Comparison of ENCODE assay signal across 9 mouse cellular contexts in genomic region chr5:122291149-122291548, GRCm38 (mm10). TPM values are rescaled to one million over a fixed set of nuclear protein-coding genes. Genes with fewer than 3 reads are reported as not detected.
DNase-seq lines count a peak whose midpoint lies in the region; ATAC-seq and TF ChIP-seq lines count a peak whose summit lies in the region.
"Had no signal": no experiment of that assay in that cellular context is flagged by ENCODE, and none has a peak within 500 bp of the region (broad histone marks: within the 10 kb centered on the region; RNA-seq: fewer than 3 reads in every experiment).

No protein-coding gene starts in this region.

- H3K27me3 ChIP-seq in kidney, adult 2 months (replicated peaks; ENCODE audit: control insufficient read depth, insufficient read depth, low read length) = no peaks in the 10 kb centered on the region
- H3K27me3 ChIP-seq in kidney, embryonic 15.5 days = no peaks in the 10 kb centered on the region
- no peaks in the 10 kb centered on the region for H3K27me3 ChIP-seq in forebrain, embryonic 11.5 days (ENCODE audit: control insufficient read depth, insufficient read depth, low read length)

- peaks cover 57% of the 10 kb centered on the region for H3K4me1 ChIP-seq in kidney, adult 2 months (ENCODE audit: control insufficient read depth, insufficient read depth, low read length)
- peaks cover 17% of the 10 kb centered on the region for H3K4me1 ChIP-seq in kidney, embryonic 15.5 days
- peaks cover 6% of the 10 kb centered on the region for H3K4me1 ChIP-seq in forebrain, embryonic 11.5 days (replicated peaks; ENCODE audit: control insufficient read depth, insufficient read depth, low read length)

- DNase-seq in kidney, adult 2 months = no peak
- DNase-seq in T-cell, adult 2 months (ENCODE audit: low spot score) = peak; percentile 58
- DNase-seq in cerebellum, postnatal 25 days = no peak
- DNase-seq in left cerebral cortex, adult 11 months (ENCODE audit: low spot score) = no peak
- DNase-seq in forebrain, embryonic 11.5 days (ENCODE audit: low spot score) = no peak
- DNase-seq: kidney, postnatal 14 days had no signal

- H3K9me3 ChIP-seq in kidney, embryonic 15.5 days (replicated peaks) = no peaks in the 10 kb centered on the region; the same call in 1 of the 2 replicates
- no peaks in the 10 kb centered on the region for H3K9me3 ChIP-seq in forebrain, embryonic 11.5 days (ENCODE audit: control insufficient read depth, low read length)

- no peak overlapping the region for H3K4me3 ChIP-seq in kidney, adult 2 months (ENCODE audit: insufficient read depth, low read depth, low read length)
- H3K4me3 ChIP-seq in kidney, embryonic 15.5 days (replicated peaks) = no peak overlapping the region
- H3K4me3 ChIP-seq in forebrain, embryonic 11.5 days (ENCODE audit: low read depth, low read length) = no peak overlapping the region

- H3K4me2 ChIP-seq in kidney, embryonic 15.5 days = no peak overlapping the region
- no peak overlapping the region for H3K4me2 ChIP-seq in forebrain, embryonic 11.5 days (ENCODE audit: low read depth, low read length, severe bottlenecking)

- no peak for ATAC-seq in kidney, embryonic 15.5 days (replicated peaks; ENCODE audit: low FRiP score)
- ATAC-seq in erythroid progenitor cell, adult 5-6 weeks (replicated peaks; ENCODE audit: low FRiP score, poor library complexity, severe bottlenecking) = peak; percentile 97
- ATAC-seq in megakaryocyte progenitor cell, adult 5-6 weeks (replicated peaks; ENCODE audit: poor library complexity) = peak; percentile 78
- no peak for ATAC-seq in forebrain, embryonic 11.5 days (replicated peaks; ENCODE audit: low FRiP score)

- TF ChIP-seq POLR2A in kidney, adult 2 months (IDR thresholded peaks at IDR 0.05; ENCODE audit: low read depth, low read length) = no peak

- H3K9ac ChIP-seq in kidney, embryonic 15.5 days = no peak overlapping the region
- H3K9ac ChIP-seq in forebrain, embryonic 11.5 days (ENCODE audit: low read length) = no peak overlapping the region

- H3K36me3 ChIP-seq in kidney, adult 2 months (ENCODE audit: control insufficient read depth, insufficient read depth, low read length) = no peaks in the 10 kb centered on the region
- peaks cover 22% of the 10 kb centered on the region for H3K36me3 ChIP-seq in kidney, embryonic 15.5 days
- no peaks in the 10 kb centered on the region; the same call in 1 of the 2 replicates for H3K36me3 ChIP-seq in forebrain, embryonic 11.5 days (ENCODE audit: control insufficient read depth, insufficient read depth, low read length)

- H3K27ac ChIP-seq in kidney, adult 2 months (ENCODE audit: insufficient read depth, low read depth, low read length) = peak overlapping the region; percentile 77
- H3K27ac ChIP-seq in kidney, embryonic 15.5 days = no peak overlapping the region
- H3K27ac ChIP-seq in forebrain, embryonic 11.5 days (ENCODE audit: low read depth, low read length) = no peak overlapping the region

- no peak for TF ChIP-seq CTCF in kidney, adult 2 months (conservative IDR thresholded peaks at IDR 0.05; ENCODE audit: insufficient read depth, insufficient read length, low read depth, low read length)

- 44% methylated on average over 6 of the region's 6 CpGs for WGBS in kidney, adult 2 months
- WGBS in kidney, embryonic 15.5 days = 69% methylated on average over 6 of the region's 6 CpGs
- 75% methylated on average over 6 of the region's 6 CpGs for WGBS in forebrain, embryonic 11.5 days

RNA-seq across cellular contexts. Expression of gene Pptc7, which starts 7.0 kb away (rescaled TPM):
- polyA plus RNA-seq in kidney, adult 2 months (2012; rRNA removed) = 28.8 and 31.7 TPM in 2 replicates
- 8.2 and 9.1 TPM in 2 replicates for polyA plus RNA-seq in kidney, embryonic 15.5 days (2015; fragmentation: Nextera tagmentation; extraction: Ambion mirVana)
- 0.72 and 2.5 TPM in 2 replicates for total RNA-seq in erythroid progenitor cell, adult 5-6 weeks (2015; ENCODE audit: low replicate concordance)
- 5.8 and 6.2 TPM in 2 replicates for total RNA-seq in erythroid progenitor cell, adult 5-6 weeks (2017; ENCODE audit: low replicate concordance)
- total RNA-seq in megakaryocyte progenitor cell, adult 5-6 weeks (2015) = 13.5 and 13.9 TPM in 2 replicates
- total RNA-seq in megakaryocyte progenitor cell, adult 5-6 weeks (2017) = 13.7 and 16.7 TPM in 2 replicates
- 9.1 and 9.8 TPM in 2 replicates for polyA plus RNA-seq in forebrain, embryonic 11.5 days (2014; fragmentation: Nextera tagmentation; extraction: Ambion mirVana)

RNA-seq across cellular contexts. Expression of gene Tctn1, which starts 26.9 kb away (rescaled TPM):
- polyA plus RNA-seq in kidney, adult 2 months (2012; rRNA removed) = 18.2 and 23.2 TPM in 2 replicates
- 6.4 and 6.7 TPM in 2 replicates for polyA plus RNA-seq in kidney, embryonic 15.5 days (2015; fragmentation: Nextera tagmentation; extraction: Ambion mirVana)
- 16.2 and 19.7 TPM in 2 replicates for total RNA-seq in erythroid progenitor cell, adult 5-6 weeks (2015; ENCODE audit: low replicate concordance)
- 8.7 and 39.3 TPM in 2 replicates for total RNA-seq in erythroid progenitor cell, adult 5-6 weeks (2017; ENCODE audit: low replicate concordance)
- total RNA-seq in megakaryocyte progenitor cell, adult 5-6 weeks (2015) = 5.1 and 6.5 TPM in 2 replicates
- total RNA-seq in megakaryocyte progenitor cell, adult 5-6 weeks (2017) = 3.7 and 5.1 TPM in 2 replicates
- polyA plus RNA-seq in forebrain, embryonic 11.5 days (2014; fragmentation: Nextera tagmentation; extraction: Ambion mirVana) = 5.2 and 7.5 TPM in 2 replicates

Comparison
In these comparisons a context has a peak if more than half of its experiments do, and no peak if none do; other contexts are left out.
1. ATAC-seq: peak in erythroid progenitor cell, adult 5-6 weeks (single experiment) and megakaryocyte progenitor cell, adult 5-6 weeks (single experiment); none in kidney, embryonic 15.5 days (single experiment) and forebrain, embryonic 11.5 days (single experiment).